Mouse (Mus musculus) embryonic facial prominence, embryonic 12.5 days (tissue): Measurements from ENCODE around the gene Rab11fip4. TPM values are rescaled to one million over a fixed set of nuclear protein-coding genes. Genes with fewer than 3 reads are reported as not detected.

ENCODE experiments used
- ATAC-seq: fragments of 200-750 bp; cut with Nextera tagmentation; 2 replicates; pipeline ENCODE4 v1.8.0; 2017; ENCODE audit not compliant: insufficient number of reproducible peaks, insufficient read depth, low FRiP score, low TSS enrichment
- H3K27ac ChIP-seq: fragments of 300-500 bp; sonication (generic); 2 replicates; pipeline ENCODE4 v1.5.1; 2016; ENCODE audit warnings: mild to moderate bottlenecking
- H3K27me3 ChIP-seq: fragments of 300-500 bp; sonication (generic); 2 replicates; pipeline ENCODE4 v1.6.1; 2016; ENCODE audit warnings: mild to moderate bottlenecking, moderate library complexity
- H3K36me3 ChIP-seq: fragments of 300-500 bp; sonication (generic); 2 replicates; pipeline ENCODE4 v1.6.1; 2016; ENCODE audit warnings: mild to moderate bottlenecking
- H3K4me1 ChIP-seq: fragments of 300-500 bp; sonication (generic); 2 replicates; pipeline ENCODE4 v1.6.1; 2016
- H3K4me2 ChIP-seq: fragments of 300-500 bp; sonication (generic); replicated peaks from 2 replicates; pipeline ENCODE4 v1.6.1; 2016; ENCODE audit warnings: mild to moderate bottlenecking, moderate library complexity
- H3K4me3 ChIP-seq: fragments of 300-500 bp; sonication (generic); 2 replicates; pipeline ENCODE4 v1.5.1; 2016; ENCODE audit warnings: mild to moderate bottlenecking
- H3K9ac ChIP-seq: fragments of 300-500 bp; sonication (generic); 2 replicates; pipeline ENCODE4 v1.6.1; 2016; ENCODE audit warnings: mild to moderate bottlenecking, moderate library complexity
- H3K9me3 ChIP-seq: fragments of 300-500 bp; sonication (generic); 2 replicates; pipeline ENCODE4 v1.6.1; 2016; ENCODE audit warnings: mild to moderate bottlenecking, moderate library complexity
- WGBS: fragments of 180-500 bp; shearing (Covaris S2); methylation state at CpG from one replicate; pipeline ENCODE4 v1.1.7; 2016; 5-methylcytosine and 5-hydroxymethylcytosine counted together
- polyA plus RNA-seq: library from polyadenylated mRNA; unstranded; fragments of >200 nt; fragmentation: Nextera tagmentation; extraction: Ambion mirVana; gene quantifications from 2 replicates; pipeline ENCODE4 v1.2.1, GENCODE M21; 2016

Gene Rab11fip4
- polyA plus RNA-seq, 1 experiment from 2014 or later: 12.1 TPM

DNA sequence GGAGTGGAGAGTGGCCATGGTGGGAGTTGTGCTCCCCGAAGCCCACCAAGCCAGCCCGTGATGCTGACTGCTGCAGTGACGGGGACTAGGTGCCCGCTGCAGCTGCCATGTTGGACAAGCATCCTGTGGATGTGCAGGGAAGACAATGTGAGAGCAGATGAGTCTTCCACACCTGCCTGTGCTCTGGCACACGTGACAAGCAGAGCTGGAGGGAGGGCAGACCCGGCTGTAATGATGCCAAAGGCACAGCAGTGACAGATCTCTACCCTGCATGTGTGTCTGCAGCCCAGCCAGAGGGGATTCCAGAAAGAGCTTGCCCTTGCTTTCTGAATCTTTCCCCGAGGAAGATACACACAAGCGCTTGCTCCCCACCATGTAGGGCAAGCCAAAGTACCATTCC is 27.0 kb downstream of the Rab11fip4 start:
- ATAC-seq: no peak

DNA sequence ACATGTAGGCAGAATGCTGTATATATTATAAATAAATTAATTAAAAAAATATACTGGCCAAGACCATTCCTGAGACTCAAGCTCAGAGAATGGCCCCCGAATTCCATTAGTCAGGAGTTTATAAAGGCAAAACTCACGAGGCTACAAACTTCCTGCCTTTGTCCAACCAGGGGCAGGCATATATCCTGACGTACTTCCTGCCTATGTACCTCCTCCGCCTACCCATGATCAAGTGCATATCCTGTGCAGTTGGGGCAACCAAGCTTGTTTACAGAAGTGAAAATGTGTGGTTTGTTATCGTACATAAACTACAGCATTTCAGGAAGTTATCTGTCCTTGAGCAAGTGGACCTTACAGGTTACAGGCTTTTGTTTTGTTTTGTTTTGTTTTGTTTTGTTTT is 32.0 kb downstream of the Rab11fip4 start:
- H3K27ac ChIP-seq: no peak overlapping the region
- peaks cover 3% of the 10 kb centered on the region; the same call in 1 of the 2 replicates for H3K4me1 ChIP-seq
- H3K4me3 ChIP-seq: no peak overlapping the region
- no peaks in the 10 kb centered on the region for H3K36me3 ChIP-seq
- H3K9me3 ChIP-seq: no peaks in the 10 kb centered on the region
- no peak overlapping the region for H3K4me2 ChIP-seq
- H3K9ac ChIP-seq: no peak overlapping the region
- no peaks in the 10 kb centered on the region for H3K27me3 ChIP-seq
- no peak for ATAC-seq
- 80% methylated on average over 5 of the region's 5 CpGs for WGBS

More for the DNA sequence above, 27.0 kb downstream of the Rab11fip4 start:
- H3K9ac ChIP-seq: no peak overlapping the region
- H3K4me2 ChIP-seq: no peak overlapping the region
- 89% methylated on average over 8 of the region's 8 CpGs for WGBS
- no peak overlapping the region for H3K27ac ChIP-seq
- H3K36me3 ChIP-seq: no peaks in the 10 kb centered on the region
- peaks cover 7% of the 10 kb centered on the region; the same call in 1 of the 2 replicates for H3K4me1 ChIP-seq
- H3K27me3 ChIP-seq: no peaks in the 10 kb centered on the region
- H3K4me3 ChIP-seq: no peak overlapping the region
- no peaks in the 10 kb centered on the region for H3K9me3 ChIP-seq

DNA sequence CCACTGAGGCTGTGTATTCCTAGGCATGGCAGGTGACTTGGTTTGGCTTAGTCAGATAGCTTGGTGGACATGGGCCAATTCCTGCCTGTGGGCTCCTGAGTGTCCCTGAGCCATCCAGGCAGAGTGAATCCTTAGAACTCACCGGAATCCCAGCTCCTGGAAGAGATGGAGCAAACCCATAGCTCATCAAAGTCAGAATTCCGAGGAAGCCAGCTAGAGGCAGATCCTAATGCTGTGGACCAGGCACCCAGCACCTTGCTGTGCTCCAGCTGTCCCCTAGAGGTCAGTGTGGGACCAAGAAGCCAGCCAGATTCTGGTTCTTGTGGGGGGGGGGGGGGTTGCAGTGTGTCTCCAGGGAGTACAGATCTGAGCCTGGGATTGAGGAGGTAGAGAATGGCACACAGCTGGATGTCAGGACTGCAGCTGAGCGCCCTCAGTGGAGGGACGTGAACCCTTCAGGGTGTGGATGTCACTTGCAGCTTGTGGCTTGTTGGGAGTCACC is 33.8 kb downstream of the Rab11fip4 start:
- no peak overlapping the region for H3K4me2 ChIP-seq
- no peaks in the 10 kb centered on the region for H3K27me3 ChIP-seq
- H3K9ac ChIP-seq: no peak overlapping the region
- no peaks in the 10 kb centered on the region for H3K36me3 ChIP-seq
- ATAC-seq: no peak
- H3K27ac ChIP-seq: no peak overlapping the region
- H3K4me1 ChIP-seq: peaks cover 3% of the 10 kb centered on the region; the same call in 1 of the 2 replicates
- WGBS: 23% methylated on average over 4 of the region's 4 CpGs
- H3K4me3 ChIP-seq: no peak overlapping the region
- no peaks in the 10 kb centered on the region for H3K9me3 ChIP-seq

GRCm38 (mm10) chr11:79628716-79629115 is 37.7 kb downstream of the Rab11fip4 start:
- Histone ChIP-seq H3K4me1 (peaks cover 3% of the 10 kb centered on the region; the same call in 1 of the 2 replicates), H3K27ac (no peak overlapping the region), H3K36me3 (no peaks in the 10 kb centered on the region), H3K9me3 (no peaks in the 10 kb centered on the region), H3K4me2 (no peak overlapping the region), H3K9ac (no peak overlapping the region), H3K4me3 (no peak overlapping the region), H3K27me3 (no peaks in the 10 kb centered on the region)
- no peak for ATAC-seq
- WGBS: 69% methylated on average over 3 of the region's 3 CpGs

DNA sequence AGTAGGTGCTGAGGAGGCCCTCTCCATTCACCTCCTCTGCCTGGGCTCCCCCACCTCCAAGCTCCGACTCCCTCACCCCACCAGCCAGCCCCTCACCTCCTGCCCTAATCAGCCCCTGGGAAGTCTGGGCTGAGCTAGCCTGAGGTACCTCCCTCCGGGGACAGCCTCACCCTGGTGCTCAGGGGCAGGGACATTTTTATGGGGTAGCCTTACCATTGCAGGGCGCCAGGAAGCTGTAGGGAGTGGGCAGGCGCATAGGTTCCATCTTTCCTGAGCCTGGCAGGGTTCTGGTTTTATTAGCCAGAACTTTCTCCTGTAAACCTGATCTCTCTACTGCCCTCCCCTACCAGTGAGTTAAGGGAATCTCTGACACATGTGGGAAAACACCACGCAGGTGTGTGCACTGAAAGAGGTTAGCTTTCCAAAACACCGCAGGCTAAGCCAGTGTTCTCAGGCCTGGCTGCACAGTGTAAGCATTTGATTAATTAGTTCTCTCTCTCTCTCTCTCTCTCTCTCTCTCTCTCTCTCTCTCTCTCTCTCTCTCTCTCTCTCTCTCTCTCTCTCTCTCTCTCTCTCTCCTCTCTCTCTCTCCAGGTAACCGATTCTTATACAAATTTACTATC is 38.9 kb downstream of the Rab11fip4 start:
- no peak for ATAC-seq
- Histone ChIP-seq H3K36me3 (no peaks in the 10 kb centered on the region), H3K27me3 (no peaks in the 10 kb centered on the region), H3K9me3 (no peaks in the 10 kb centered on the region), H3K4me3 (no peak overlapping the region), H3K4me2 (no peak overlapping the region), H3K27ac (no peak overlapping the region), H3K4me1 (peaks cover 3% of the 10 kb centered on the region; the same call in 1 of the 2 replicates), H3K9ac (no peak overlapping the region)
- 76% methylated on average over 7 of the region's 7 CpGs for WGBS

DNA sequence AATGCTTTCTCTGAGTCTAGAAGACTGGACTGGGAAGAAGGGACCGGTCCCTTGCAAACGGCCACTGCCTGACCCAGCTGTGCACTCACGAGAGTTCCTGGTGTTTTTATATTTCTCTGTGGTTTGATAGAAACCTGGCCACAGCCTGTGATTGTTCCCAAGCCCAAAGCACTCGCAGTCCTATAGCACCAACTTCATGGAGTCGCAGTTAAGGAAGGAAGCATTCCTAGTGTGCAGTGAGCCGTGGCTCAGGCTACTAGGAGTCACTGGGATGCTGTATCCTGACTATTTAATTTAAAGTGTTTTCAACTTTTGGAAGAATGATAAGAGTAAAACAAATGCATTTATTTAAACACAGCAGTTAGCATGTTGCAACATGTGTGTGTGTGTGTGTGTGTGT is 39.5 kb downstream of the Rab11fip4 start:
- peak overlapping the region; percentile 51; the same call in 1 of the 2 replicates for H3K27ac ChIP-seq
- H3K4me2 ChIP-seq: no peak overlapping the region
- no peak overlapping the region for H3K9ac ChIP-seq
- no peaks in the 10 kb centered on the region for H3K4me1 ChIP-seq
- no peak overlapping the region for H3K4me3 ChIP-seq
- H3K9me3 ChIP-seq: no peaks in the 10 kb centered on the region
- no peaks in the 10 kb centered on the region for H3K36me3 ChIP-seq
- no peak for ATAC-seq
- 33% methylated on average over 6 of the region's 6 CpGs for WGBS
- H3K27me3 ChIP-seq: no peaks in the 10 kb centered on the region

GRCm38 (mm10) chr11:79633366-79633765 is 42.4 kb downstream of the Rab11fip4 start:
- Histone ChIP-seq H3K27ac (no peak overlapping the region), H3K4me3 (no peak overlapping the region), H3K4me1 (no peaks in the 10 kb centered on the region), H3K36me3 (no peaks in the 10 kb centered on the region), H3K9me3 (no peaks in the 10 kb centered on the region), H3K4me2 (no peak overlapping the region), H3K9ac (no peak overlapping the region), H3K27me3 (no peaks in the 10 kb centered on the region)
- 71% methylated on average over 8 of the region's 8 CpGs for WGBS
- no peak for ATAC-seq

DNA sequence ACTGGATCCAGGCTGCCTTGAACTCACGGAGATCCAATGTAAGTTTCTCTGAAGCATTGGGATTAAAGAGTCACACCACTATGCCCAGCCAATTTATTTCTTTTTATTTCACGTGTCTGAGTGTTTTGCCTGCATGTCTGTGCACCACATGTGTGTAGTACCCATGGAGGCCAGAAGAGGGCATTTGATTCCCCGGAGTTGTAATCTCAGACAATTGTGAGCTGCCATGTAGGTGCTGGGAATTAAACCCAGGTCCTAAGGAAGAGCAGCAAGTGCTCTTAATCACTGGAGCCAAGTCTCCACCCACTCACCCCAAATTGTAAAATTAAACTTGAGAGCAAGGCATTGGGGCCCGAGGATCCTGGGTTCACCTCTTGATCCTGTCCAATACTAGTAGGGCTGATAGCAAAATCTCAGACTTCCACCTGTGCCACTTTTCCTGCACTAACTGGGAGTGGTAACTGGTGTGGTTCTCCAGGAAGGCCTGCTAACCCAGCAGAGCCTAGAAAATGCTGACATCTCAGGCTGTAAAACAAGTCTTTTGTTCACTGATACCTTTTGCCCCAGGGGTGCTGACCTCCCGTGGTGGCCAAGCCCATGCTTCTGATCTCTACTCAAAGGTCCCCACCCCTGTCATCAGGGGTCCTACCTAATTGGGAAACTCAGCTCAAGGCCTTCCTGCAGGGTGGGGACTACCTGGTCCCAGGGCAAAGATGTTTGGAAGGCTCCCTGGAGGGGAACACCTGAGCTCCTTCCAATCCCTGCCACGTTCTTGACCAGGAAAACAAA is 44.8 kb downstream of the Rab11fip4 start:
- no peak overlapping the region for H3K4me2 ChIP-seq
- no peak overlapping the region for H3K9ac ChIP-seq
- H3K4me3 ChIP-seq: no peak overlapping the region
- no peak for ATAC-seq
- 75% methylated on average over 6 of the region's 6 CpGs for WGBS
- no peak overlapping the region for H3K27ac ChIP-seq
- no peaks in the 10 kb centered on the region for H3K27me3 ChIP-seq
- no peaks in the 10 kb centered on the region for H3K9me3 ChIP-seq
- 0 out of 2 replicates have a peak, but pooled peaks cover 5% of the 10 kb centered on the region for H3K4me1 ChIP-seq
- H3K36me3 ChIP-seq: no peaks in the 10 kb centered on the region

DNA sequence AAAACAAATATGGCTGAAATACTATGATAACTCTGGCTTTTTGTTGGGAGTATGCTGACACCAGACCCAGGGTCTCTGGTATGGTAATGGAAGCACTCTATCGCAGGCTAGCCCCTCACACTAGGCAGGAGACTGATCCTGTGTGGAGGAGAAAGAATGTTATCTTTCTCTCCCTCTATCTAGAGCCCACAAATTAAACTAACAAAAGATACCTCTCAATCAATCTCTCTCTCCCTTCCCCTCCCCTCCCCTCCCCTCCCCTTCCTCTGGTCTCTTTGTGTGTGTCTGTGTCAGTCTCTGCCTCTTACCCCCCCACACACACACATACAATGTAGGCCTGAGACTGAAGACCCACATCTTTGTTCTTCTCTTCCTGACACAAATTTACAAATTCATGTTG is 45.5 kb downstream of the Rab11fip4 start:
- no peak overlapping the region for H3K9ac ChIP-seq
- no peaks in the 10 kb centered on the region for H3K9me3 ChIP-seq
- ATAC-seq: no peak
- WGBS: 83% methylated on average over 1 of the region's 1 CpGs
- no peaks in the 10 kb centered on the region for H3K36me3 ChIP-seq
- 0 out of 2 replicates have a peak, but pooled peaks cover 7% of the 10 kb centered on the region for H3K4me1 ChIP-seq
- no peaks in the 10 kb centered on the region for H3K27me3 ChIP-seq
- no peak overlapping the region for H3K27ac ChIP-seq
- H3K4me3 ChIP-seq: no peak overlapping the region
- no peak overlapping the region for H3K4me2 ChIP-seq

- peaks cover 9% of the 10 kb centered on the region; the same call in 1 of the 2 replicates for H3K4me1 ChIP-seq
- no peak overlapping the region for H3K9ac ChIP-seq
- no peak for ATAC-seq
- H3K36me3 ChIP-seq: no peaks in the 10 kb centered on the region
- no peak overlapping the region for H3K27ac ChIP-seq
- no peak overlapping the region for H3K4me2 ChIP-seq
- WGBS: 85% methylated on average over 5 of the region's 5 CpGs
- H3K27me3 ChIP-seq: no peaks in the 10 kb centered on the region
- no peaks in the 10 kb centered on the region for H3K9me3 ChIP-seq
- no peak overlapping the region for H3K4me3 ChIP-seq
These were observed 47.7 kb downstream of the Rab11fip4 start for GRCm38 (mm10) chr11:79638691-79639090.

GRCm38 (mm10) chr11:79640940-79641733 is 50.1 kb downstream of the Rab11fip4 start:
- H3K27ac ChIP-seq: no peak overlapping the region
- H3K9me3 ChIP-seq: no peaks in the 10 kb centered on the region
- 51% methylated on average over 8 of the region's 8 CpGs for WGBS
- H3K4me1 ChIP-seq: peaks cover 33% of the 10 kb centered on the region
- H3K4me2 ChIP-seq: no peak overlapping the region
- H3K27me3 ChIP-seq: no peaks in the 10 kb centered on the region
- H3K36me3 ChIP-seq: no peaks in the 10 kb centered on the region
- no peak overlapping the region for H3K4me3 ChIP-seq
- no peak overlapping the region for H3K9ac ChIP-seq
- ATAC-seq: no peak
